Mouse (Mus musculus): ENCODE measurements around the gene Nt5dc1.
"Not testable (repeated sequence)": the region's sequence is repeated elsewhere in the genome, so short reads cannot be mapped to it uniquely, and the experiment has no call there.

The Nt5dc1 gene

GRCm38 (mm10) chr10:34418204-34418756, at the start of gene Nt5dc1:
Gene Nt5dc1, minus strand, starts transcription at chr10:34418552.
- peak; percentile 88 for DNase-seq

- DNase-seq, result no peak
Measured at GRCm38 (mm10) chr10:34464321-34464720, 46.0 kb upstream of the Nt5dc1 start.

- no peak for DNase-seq
Measured at GRCm38 (mm10) chr10:34461451-34461850, 43.1 kb upstream of the Nt5dc1 start.

DNA sequence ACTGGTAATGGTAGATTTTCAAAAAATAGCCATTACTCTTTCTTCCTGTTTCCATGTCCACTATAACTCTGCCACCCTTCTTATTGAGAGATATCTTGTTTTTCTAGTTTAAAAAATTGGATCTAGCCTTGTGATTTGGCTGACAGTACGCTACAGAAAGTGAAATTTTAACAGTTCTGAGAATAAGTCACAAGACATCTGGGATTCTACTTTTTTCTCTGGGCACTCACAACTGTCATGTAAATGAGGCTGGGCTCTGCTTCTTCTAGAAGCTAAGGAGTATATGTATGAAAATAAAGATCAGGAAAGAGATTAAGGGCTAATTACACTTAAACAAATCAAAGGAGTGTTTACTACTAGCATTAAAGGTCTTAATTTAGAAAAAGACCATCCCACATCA, 31.1 kb upstream of the Nt5dc1 start:
- no peak for DNase-seq

DNA sequence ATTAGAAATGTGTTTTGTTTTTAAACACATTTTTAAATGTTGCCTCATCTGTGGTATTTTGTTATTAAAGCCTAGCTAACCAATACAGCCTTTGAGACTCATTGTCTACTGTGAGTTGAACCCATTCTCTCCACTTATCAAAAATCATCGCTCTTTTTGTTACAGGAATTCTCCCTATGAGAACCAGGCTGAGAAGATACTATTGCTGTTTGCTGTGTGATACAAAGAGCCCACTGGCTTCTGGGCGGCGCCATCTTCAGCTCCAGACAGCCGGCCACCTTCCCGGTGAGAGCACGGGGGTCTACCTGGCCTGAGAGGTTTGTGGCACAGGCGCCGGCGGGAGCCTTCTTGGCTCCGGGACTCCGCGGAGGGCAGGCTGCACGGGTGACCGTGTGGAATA, 15.8 kb upstream of the Nt5dc1 start:
- DNase-seq, result not testable (repeated sequence)

DNA sequence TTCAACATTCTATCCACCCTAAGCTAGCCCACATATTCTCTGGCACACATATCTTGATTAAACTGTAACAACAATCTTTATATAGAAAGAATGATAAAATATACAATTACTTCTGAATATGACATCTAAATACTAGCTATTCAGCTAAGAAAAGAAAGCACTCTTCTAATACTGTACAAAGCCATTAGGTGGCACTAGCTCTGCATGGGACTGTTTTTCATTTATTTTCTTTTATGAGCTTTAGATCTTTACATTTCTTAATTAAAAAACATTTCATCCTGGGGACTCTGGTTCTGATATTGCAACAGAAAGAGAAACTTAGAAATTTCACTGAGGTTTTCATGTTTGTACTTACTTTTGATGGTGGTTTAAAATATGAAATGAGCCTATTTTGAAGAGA, 13.4 kb upstream of the Nt5dc1 start:
- no peak for DNase-seq

- DNase-seq, result peak; percentile 23
Measured at GRCm38 (mm10) chr10:34418794-34419193, 442 bp upstream of the Nt5dc1 start.

- no peak for DNase-seq
Measured at GRCm38 (mm10) chr10:34399267-34399666, 19.1 kb downstream of the Nt5dc1 start.

DNA sequence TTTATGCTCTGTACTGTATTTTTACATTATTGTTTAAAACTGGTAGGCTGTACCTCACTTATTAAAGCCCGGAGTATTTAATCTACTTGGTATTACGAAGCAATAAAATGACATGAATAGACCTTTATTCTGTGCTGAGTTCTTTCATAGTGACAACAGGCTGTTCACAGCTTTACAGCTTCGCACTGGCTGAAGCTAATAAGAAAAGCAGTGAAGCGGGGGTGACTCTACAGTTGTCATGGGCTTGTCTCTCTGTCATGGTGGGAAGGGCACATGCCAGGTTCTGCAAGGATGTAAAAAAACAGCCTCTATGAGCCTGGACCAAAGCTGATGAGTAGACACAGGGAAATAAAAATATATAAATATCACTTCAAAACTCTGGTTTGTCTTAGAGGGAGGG, 21.4 kb downstream of the Nt5dc1 start:
- DNase-seq, result no peak

- DNase-seq, result no peak
Measured at GRCm38 (mm10) chr10:34389681-34390080, 28.7 kb downstream of the Nt5dc1 start, which contains the start of gene Col10a1. Gene Col10a1, plus strand, starts transcription at chr10:34389981.

DNA sequence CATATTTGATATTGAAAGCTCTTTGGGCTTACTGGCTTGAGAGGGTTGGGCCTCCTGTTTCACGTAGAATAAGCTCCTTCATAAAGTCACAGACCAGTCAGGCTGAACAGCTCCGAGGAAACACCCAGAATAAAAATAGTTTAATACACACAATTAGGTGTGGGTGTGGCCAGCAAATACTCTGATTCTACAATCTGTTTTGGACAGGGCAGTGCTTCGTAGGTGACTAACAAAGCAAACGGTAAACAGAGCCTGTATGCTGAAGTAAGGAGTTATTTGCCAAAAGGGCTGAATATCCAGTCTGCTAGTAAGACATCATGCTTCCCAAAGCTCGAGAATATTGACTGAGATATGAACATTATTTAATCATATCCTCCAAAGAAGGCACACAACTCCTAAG, 32.7 kb downstream of the Nt5dc1 start:
- no peak for DNase-seq

GRCm38 (mm10) chr10:34373332-34373731, 45.0 kb downstream of the Nt5dc1 start:
- no peak for DNase-seq

- no peak for DNase-seq
Measured at GRCm38 (mm10) chr10:34368138-34368537, 50.2 kb downstream of the Nt5dc1 start.

DNA sequence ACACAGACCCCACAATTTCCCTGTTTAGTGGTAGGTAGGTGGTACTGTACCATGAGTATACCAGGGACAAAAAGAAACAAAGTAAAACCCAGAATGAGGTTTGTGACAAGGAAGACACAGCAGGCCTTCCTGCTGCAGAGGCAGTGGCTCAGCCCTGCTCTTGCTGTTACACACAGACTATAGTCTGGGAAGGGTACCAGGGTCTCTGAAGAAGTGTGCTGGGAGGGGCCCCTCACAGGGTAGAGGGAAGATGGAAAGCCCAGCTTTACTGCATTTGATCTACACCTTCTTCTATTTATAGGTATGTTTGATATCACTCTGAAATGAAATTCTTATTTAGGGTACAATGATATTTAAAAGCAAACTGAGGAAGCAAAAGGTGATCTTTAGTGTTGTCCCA, 54.6 kb downstream of the Nt5dc1 start:
- no peak for DNase-seq

- DNase-seq, result no peak
Measured at GRCm38 (mm10) chr10:34358263-34358662, 60.1 kb downstream of the Nt5dc1 start.

DNA sequence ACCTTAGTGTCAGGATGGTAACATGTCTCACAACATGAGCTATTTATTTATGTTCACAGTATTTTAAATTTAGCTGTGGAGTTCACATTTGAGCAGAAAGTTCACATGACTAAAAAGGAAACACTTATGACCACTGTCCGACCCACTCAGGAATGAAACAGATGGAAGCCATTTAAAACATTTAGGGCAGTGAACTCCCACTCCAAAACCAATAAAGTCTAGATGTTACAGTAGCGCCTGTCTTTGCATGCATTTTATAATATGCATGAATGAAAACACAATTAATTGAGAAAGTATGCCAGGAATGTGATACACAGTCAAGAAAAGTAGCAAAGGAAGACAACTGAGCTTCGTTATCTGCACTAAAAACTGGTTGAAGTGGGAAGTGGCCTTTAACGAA, 66.2 kb downstream of the Nt5dc1 start:
- DNase-seq, result no peak

DNA sequence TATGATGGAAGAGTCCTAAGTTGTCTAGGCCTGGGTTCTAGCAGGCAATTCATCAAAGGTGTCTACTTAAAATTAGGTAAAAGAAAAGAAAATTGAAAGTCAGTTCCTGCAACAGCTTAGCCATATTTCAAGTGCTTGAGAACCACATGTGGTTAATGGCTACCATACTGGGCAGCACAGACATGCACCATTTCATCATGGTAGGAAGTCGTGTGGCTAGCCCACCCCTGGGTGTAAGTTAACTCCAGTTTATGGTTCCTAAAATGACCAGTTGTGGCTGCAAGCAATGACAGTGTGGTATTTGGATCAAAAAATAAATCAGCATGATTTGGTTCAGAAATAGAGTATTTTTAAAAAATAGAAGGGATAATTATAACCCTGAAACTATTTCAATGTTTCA, 76.5 kb downstream of the Nt5dc1 start:
- DNase-seq, result no peak

DNA sequence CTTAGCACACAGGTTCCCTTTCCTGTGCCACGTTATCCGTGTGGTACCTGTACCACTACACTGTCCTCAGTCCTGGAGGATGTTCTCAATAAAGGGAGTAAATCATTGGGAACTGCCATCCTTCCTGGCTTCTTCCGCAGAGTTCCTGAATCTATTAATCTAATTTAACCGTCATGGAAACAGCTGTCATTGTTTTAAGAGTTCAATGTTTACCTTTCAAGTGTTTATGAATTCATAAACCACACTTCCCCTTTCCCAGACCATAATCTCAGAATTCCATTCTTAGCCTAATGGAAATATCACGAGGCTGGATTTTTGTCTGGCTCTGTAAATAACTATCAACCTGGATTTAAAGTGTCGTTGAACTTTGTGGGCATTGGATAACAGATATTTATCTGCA, 77.3 kb downstream of the Nt5dc1 start:
- DNase-seq, result no peak

DNA sequence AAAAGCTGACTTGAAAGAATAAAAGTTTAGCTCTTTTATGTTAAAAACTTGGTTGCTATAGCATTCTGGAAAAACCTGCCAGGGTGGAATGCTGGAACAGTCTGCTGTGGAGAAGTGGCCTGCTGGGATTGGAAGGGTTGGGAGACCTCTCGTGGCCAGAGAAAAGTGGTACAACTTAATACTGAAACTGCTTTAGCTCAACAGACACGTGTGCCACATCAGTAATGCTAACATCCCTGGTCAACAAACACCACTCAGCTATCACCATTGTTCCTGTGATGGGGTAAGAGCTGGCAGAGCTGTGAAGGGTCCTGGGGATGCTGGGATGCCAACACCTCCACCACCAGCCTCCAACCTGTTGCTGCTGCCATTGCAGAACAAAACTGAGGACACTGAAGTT, 90.0 kb downstream of the Nt5dc1 start:
- peak; percentile 29 for DNase-seq

DNA sequence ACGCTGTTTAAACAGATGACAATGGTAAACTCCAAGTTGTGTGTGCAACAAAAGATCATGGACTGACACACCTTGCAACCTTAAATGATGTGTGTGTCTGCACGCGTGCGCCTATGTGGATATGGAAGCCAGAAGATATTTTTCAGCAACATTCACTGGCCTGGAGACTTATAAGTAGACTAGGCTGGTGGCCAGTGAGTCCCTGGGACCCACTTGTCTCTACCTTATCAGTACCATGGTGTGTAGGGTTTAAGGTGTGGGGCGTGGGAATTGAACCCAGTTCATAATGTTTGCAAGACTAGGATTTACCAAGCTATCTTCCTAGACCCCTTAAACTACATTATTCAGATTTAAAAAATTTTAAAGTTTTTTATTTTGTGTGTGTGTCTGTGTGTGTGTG, 91.2 kb downstream of the Nt5dc1 start:
- DNase-seq, result no peak

DNA sequence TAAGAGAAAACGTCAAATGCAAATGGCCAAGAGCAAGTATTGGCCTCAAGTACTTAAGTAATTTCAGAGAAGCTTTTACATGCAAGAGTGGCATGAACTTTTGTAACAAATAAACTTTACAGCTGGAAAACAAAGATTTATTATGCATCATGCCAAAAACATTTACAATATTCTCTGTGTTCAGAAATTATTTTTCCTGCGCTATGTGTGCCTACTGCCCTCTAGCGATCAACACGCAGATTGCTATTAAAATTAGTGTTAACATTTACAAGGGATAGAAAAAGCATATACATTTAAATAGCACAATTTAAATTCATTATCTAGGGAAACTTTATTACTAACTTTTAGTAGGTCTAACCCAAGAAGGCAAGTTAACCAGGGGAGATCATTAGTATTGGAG, 91.7 kb downstream of the Nt5dc1 start:
- DNase-seq, result no peak

- DNase-seq, result no peak
Measured at GRCm38 (mm10) chr10:34320809-34321208, 97.5 kb downstream of the Nt5dc1 start.

GRCm38 (mm10) chr10:34317217-34317606, 101.1 kb downstream of the Nt5dc1 start:
- DNase-seq, result no peak

DNA sequence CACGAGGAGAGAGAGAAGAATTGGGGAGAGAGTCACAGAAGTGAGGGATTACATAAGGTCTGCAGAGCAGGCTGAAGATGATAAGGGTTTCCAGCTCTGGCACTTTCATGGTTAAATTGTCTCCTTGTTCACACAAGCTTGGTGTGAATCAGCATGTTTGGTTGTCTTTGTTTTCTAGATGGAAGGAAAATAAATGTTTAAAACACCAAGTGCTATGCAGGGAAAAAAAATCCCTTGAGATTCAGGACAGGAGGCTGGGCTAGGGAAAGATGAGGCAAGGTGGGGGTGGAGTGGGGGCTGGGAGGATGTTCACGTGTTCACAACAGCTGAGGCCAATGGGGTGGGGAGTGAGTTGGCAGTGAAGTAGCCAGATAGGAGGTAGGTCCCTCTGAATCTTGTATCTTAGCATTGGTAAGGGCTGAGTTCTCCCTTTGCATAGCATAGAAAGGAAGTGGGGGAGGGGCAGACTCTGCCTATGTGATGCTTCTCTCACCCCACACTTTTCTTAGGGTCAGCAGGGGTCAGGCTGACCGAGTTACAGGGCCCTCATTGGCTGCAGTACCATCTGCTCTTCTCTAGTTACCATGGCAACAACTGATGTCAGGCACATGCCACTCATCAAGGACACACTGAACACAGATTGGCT, 101.7 kb downstream of the Nt5dc1 start:
- DNase-seq, result peak; percentile 91

- DNase-seq, result no peak
Measured at GRCm38 (mm10) chr10:34312536-34312935, 105.8 kb downstream of the Nt5dc1 start.
